Mouse (Mus musculus): ENCODE measurements at regions not wholly inside any gene's neighbourhood (a gene's known extent, or its start where the extent isn't known, plus 50 kb on each side); places are given as distances from the start of the nearest gene placed in this dataset.

DNA sequence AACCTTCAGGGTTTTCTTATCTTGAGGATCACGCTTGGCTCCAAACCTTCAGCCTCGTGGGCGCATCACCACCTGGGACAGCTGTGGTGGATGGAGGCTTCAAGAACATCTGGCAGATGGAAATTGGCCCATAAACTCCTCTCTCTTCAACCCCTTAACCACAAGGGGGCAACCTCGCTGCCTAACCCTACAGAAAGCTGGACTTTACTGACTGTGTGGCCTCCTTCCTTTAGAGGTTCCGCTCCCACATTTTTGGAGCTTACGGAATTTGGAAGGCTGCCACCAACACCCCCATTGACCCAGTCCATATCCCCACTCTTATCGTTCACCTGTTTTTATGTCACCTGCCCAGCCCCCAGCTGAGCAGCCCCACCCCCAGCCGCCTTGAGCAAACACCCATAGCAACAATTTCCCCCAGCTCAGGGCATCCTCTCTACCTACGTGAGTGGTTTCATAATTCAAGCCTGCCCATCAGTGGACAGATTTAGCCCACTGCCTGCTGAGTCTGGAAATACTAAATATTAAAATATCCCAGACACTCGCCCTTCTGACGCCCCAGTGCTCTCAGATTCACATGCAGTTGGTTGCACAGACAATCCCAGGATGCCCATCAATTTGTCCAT is 167.0 kb upstream of the Slc22a22 start:
- no peak for DNase-seq

DNA sequence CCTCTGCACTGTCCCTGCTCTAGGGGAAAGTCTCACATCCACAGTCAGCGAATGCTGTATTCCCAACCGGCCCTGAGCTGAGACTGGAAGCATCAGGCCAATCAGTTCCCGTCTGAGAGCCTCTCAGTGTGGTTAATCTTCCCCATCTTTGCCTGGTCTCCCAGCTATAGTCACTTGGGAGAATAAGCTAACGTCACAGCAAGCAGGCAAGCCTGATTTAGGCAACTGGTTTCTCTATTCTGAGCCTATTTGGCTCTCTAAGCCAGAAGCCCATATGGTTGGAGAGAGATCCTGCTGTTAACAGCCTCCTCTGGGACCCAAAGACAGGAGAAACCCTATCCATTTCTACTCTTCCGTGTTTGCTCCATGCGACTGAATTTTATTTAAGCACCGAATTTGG is 161.7 kb upstream of the Slc22a22 start:
- peak; percentile 59 for DNase-seq

DNA sequence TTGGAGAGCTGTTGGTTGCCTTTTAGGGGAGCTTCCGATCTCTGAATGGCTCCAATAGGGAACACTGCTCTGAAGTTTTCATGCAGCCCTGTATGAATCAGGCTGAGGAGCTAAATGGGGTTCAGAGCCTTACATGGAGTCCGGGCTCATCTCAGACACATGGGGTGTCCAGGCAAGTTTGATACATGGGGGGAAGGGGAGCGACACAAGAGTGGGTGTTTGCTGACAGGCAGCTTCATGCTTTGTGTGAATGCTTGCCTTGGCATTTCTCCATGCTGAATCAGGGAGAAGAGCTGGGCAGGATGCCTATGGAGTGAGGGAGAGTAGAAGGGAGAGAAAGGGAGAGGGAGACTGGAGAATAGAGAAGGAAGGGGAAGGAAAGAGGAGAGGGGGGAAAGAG is 155.6 kb upstream of the Slc22a22 start:
- peak; percentile 58 for DNase-seq

DNA sequence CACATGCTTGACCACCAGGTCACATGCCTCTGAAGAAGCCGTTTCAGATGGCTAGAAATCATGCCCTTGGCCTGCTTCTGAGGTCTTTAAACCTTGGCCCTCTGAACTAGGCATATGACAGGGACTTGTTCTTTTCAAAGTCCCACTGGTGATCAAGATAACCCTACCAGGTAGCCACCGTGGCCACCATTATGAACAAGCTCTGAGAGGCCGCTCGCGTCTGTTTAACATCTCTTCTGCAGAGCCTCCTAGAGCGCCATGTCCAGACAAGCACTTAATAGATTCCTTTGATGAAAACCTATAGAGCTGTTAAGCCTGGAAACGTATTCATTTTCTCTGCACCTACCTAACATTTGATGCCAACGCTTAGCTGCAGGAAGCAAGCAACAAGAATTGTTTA is 155.1 kb upstream of the Slc22a22 start:
- DNase-seq: no peak

DNA sequence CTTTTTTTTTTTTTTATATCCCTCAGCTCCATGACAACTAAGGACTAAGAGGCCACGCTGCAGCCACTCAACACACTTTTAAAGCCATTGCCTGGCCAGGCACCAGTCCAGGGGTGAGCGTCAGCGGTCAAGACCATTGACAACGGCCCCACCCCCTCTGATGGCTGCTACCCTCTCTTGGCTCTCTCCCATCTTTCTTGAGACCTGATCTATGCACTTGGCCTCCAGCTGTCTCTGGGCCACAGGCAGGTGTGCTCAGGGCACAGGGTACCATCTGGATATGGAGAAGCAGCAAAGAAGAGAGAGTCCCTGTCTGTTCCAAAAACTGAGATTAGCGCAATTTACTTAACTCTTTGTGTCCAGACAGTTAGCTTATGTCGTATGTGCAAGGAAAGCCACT is 141.0 kb upstream of the Slc22a22 start:
- DNase-seq: no peak

DNA sequence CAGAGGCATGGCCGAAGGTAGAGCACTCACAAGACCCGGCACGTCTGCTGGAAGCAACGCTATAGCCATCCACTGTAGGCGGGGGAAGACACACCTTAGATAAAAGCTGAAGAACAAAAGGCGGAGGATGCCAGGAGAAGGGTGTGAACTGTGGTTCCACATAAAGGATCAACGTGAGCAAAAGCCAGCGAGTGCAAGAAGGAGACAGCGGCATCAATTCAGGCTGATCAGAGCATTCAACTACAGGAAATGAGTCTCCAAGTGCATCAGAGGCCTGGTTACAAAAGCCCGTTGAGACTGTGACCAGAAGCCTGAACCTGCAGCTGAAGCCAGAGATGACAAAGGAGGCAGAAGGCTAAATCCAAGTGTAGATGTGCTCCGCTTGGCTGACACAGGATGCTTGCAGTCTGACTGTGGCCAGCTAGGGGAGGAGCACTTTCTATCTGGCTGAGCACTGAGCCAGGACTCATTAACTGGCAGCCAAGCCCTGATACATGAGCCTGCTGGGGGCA is 139.5 kb upstream of the Slc22a22 start:
- no peak for DNase-seq

DNA sequence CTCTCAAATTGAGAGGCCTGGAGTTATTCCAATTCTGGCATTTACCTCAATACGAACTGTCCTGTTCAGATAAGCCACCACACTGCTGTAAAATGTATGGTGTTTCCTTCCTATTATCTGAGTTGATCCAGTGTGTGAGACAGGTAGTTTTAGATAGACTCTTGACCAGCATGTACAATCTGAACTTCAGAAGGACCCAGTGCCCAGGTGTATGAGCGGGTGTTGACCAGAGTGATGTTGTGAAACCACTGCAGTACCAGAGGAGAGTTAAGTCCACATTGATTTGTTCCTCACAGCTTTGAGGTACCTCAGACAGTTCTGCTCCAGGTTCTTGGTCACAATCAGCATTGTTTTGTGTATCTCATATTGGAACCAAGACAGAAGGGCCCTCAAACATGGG is 132.6 kb upstream of the Slc22a22 start:
- DNase-seq: no peak

DNA sequence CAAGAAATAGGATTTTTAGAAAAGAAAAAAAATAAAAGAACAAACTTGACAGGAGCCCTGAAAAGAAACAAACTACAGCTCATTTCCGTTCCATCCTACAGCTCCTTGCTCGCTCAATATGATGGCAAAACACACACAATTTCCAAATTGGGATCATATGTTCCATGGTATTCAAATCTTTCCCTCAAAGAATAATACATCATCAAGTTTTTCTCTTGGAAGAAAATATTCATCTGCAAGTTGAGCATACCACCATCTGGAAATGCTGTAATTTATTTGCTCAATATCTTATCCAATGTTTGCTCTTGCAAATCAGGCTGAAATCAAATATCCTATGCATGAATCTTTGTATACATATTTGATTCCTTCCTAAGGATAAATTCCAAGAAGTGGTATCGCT is 131.1 kb upstream of the Slc22a22 start:
- DNase-seq: no peak

DNA sequence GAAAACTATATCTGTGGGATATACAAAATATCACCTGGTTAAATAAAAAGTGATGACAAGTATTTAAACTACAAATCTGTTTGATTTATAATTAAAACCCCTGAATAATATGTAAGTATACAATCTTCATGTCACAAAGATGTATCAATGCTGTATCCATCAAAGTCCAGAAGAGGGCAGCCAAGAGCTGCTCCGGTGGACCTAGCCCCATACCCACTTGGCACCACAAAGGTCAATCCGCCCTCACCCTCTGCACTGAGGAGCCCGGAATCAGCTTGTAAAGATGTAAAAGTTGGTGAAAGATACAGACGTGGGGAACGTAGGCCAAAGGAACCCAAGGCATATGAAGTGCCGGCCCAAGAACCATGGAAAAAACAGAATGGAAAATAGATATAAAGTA is 123.1 kb upstream of the Slc22a22 start:
- DNase-seq: no peak

DNA sequence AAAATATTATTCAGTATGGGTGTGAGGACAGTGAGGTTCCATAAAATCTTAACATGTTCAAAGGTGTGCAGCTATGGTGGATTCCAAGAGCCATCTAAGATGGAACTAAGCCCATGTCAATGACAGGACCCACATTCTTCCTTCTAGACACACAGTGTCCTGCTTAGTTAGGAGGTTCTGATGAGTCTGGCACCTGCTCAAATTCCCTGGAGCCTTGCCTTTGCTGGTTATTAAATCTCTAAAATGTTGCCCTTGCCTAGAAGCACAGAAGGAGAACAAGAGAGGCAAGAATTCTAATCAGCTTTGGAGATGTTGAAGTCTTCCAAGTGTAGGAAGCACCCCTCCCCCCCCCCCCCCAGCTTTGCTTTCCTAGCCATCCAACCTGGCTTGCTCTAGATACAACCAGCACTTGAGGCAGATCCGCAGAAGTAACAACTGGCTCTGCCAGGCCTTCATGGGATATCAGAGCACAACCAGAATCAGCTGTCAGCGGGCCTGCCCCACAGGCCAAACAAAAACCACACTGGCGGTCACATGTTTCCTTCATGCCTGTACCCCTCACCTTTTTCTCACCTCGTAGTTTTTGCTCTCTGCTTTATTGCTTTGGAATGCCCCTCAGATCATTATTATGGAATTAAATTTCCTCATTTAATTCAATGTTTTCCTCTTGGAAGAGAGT is 116.0 kb upstream of the Slc22a22 start:
- DNase-seq: no peak

DNA sequence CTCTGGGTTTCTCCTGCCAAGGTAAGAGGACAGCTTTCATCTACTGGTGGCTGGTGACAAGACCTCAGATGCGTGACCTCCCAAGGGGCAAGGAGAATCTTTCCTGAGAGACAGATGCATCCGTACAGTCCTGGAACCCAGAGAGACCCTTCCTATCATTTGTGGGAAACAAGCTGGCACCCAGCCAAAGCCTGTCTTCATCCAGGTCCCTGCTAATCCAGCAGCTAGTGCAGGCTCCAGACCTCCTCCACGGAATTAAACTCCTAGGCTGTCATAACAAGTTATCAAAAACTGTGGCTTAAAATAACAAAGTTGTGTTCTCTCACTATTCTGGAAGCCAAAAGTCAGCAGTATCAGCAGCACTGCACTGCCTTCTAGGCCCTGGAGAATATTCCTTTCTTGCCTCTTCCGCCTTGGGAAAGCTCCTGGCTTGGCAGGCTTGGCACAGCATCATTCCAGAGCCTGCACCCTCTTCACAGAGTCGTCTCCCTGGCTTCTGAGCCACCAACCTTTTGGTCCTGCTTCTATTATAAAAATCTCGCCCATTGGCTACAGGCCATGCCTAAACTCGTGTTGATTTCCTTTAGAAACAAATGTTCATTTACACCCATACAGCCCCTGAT is 113.3 kb upstream of the Slc22a22 start:
- DNase-seq: no peak

DNA sequence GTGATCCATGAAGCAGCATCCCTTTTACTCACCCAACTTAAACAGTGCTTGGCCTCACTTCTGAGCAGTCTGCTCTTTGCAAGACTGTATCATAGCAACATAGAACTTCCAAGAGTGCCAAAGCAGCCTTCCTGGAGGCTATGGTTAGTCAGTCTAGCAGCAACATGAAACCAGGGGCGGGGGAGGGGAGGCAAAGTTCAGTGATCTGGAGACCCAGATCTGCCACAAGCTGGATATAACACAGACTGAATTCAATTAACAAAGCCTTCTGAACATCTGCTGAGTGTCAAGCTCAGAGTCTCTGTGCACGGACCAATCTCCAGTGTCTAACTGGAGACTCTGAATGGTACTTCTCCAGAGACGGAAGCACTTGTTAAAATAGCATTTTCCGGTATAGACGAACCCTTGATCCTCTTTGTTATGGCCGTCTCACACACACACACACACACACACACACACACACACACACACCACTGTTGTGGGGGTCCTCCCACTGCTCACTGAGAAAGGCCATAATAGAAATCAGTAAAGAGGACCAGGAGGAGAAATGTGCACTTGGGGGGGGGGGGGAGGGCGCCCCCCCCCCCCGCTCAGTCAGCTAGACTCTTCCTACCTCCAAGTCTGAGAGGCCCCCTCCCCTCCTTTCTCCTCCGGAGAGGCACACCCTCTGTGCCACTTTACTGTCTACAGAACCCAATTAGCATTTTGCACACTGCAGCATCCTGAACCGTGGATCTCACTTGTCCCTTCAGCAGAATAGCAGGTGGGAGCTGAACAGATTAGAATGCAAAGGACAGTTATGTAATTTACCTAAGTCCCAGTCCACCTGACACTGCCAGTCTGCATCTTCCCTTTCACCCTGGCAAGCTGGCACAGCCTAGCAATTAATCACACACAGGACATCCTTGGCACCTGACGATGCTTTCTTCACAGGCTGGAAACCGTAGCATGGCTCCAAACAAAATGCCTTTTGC is 112.3 kb upstream of the Slc22a22 start:
- DNase-seq: no peak

DNA sequence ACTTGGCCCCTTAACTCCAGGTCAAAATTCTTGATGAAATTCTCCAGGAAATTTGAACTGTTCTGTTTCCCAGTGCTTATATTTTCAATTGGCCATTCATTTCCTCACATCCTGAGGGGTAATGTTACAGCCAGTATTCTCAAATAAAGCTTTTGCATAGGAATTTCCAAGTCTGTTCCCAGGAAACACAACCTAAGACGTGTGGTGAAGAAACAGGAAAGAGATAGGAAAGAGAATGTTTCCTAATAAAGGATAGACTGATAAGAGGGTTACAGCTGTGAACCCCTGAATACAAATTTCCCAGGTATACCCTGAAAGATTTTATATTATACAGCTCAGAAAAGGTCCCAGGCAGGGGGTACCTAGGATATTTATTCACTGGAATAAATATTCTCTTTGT is 108.0 kb upstream of the Slc22a22 start:
- DNase-seq: no peak

DNA sequence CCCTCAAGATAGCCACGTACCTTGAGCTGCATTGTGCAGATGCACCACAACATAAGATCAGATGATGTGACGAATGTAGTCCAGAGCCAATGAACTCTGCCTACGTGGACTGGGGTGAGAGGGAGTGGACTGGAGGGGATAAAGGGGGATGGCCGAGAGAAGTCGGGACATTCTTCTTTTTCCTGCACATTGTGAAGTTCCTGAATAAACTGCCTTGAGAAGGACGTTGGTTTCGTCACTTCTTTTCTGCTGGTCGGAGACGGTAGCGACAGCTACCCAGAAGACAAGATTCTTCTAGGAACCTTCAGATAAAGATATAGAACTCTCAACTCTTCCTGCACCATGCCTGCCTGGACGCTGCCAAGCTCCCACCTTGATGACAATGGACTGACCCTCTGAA is 107.1 kb upstream of the Slc22a22 start:
- no peak for DNase-seq

DNA sequence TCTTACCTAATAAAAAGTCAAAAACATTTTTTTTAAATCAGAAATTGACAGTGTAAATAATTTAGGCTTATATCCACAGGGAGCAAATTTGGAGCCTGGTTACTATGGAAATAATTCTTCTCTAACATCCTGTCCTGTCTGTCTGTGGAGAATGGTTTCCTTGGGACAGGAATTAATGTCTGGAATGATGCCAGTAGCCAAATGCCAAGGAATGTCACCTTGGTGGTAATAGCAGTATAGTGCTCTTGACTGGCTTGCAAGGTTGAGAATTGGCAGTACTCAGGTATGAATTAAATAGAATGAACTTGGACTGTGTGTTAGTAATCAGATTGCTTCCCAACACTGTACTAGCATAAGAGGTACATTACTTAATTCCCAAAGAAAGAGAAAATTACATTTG is 103.8 kb upstream of the Slc22a22 start:
- DNase-seq: no peak

DNA sequence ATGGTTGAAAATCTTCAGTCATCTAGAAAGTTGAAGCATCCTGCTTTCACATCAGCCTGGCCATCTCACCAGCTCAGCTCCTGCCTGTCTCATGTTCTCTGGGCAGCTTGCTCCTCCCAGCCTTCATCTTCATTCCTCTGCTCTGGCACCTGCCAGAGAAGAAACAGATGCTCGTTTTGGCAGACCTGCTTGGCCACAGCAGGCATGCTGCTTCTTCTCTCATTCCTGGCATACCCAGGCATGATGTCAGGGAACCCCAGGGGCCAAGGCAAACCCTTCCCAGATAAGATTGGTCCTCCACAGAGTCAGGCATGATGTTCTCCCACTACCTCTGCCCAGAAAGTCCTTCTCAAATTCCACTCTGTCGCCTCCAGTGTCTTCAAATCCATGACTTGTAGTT is 101.4 kb upstream of the Slc22a22 start:
- no peak for DNase-seq

DNA sequence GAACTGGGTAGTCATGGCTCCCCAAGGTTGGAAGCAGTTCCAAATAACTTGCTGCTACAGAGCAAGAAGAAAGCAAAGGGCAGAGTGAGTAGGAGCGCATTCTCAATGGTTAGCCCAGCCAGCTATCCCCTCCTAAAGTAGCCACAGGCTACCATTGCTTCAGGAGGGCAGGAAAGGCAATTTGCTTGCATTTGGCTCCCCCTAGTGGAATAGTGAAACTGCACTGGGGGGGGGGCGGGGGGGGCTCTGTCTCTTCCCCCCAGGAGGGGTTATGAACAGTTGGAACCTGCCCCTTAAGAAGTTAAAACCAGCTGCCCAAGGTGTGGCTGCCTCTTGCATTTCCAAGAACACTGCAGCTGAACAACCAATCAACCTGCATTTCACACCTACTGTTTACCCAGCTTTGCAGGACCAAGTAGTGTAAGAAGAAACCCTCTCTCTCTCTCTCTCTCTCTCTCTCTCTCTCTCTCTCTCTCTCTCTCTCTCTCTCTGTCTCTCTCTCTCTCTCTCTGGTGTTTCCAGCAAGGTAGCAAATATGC is 96.7 kb upstream of the Slc22a22 start:
- no peak for DNase-seq

DNA sequence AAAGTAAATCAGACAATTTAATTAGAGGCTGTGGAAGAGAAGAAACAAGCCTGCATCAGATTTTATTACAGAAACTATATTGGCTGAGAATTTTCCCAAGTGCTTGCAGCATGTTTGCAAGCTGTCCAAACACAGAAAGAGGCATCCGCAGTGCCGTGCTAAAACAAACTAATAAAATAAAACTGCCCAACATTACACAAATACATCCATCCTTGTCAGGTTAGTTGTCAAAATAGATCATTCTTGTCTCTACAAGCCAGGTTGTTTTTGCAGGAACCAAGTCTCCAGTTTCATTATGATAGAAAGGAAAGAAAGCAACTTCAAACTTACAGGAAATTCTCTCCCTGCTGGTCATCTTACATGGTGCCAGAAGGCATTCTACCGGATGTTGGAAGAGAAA is 95.0 kb upstream of the Slc22a22 start:
- no peak for DNase-seq

DNA sequence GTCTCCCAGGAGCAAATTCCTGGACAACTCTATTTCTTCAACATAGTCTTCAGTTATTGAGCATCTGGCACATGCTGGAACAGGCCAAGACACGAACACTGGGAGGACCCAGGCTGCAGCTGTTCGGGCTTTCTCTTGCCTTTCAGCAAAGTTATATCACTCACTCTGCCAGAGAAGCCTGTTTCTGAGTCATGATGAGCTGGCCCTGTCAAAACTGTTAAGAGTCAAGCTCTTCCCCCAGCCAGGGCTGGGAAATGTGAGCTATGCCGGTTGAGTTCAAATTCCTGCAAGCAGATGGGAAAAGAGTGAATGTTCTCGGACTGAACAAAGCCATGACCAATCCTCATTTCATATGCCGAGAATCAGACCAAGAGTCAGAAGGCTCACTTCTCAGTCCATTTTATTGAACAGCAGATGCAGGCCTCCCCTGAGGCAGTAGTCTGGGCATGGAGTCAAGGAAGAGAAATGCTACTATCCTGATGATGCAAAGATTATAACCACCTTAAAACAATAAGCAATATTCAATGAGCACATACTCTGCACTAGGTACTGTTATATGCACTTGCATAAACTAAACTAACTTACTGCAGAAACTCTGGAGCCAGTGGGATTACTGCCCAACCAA is 90.7 kb upstream of the Slc22a22 start:
- no peak for DNase-seq

DNA sequence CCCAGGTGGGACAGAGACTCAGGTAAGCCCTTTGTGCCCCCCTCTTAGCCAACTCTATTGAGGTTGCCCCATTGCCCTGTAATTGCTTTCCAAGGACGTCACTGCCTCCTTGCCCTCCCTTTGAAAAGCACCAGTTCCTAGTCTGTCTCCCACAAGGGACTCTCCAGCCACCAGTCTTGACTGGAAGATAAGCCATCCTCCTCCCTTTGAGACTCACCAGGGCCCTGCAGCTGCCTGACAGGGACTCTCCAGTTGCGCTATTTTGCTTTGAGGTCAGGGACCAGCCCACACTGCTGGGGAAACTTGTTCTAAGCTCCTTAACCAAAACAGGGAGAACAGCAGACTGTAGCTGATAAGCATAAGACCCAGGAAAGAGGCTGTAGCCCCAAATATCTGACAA is 69.7 kb upstream of the Slc22a22 start:
- no peak for DNase-seq

DNA sequence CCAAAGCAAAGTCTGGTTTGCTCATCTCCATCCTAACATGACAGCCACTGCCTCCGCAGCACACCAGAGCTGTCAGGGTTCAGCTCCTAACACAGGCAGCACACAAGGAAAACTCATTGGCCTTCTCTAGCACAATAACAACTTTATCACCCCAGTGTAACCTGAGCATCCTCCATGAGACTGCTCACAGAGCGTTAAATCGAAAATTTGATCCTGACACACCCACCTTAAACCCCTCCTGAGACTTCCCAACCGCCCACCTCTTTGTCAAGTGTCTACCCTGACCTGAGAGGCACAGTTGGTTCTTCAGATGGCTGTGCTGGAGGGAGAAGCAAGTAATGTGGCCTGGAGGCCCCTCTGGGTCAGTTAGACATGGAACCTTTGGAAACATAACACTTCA is 67.7 kb upstream of the Slc22a22 start:
- DNase-seq: no peak

DNA sequence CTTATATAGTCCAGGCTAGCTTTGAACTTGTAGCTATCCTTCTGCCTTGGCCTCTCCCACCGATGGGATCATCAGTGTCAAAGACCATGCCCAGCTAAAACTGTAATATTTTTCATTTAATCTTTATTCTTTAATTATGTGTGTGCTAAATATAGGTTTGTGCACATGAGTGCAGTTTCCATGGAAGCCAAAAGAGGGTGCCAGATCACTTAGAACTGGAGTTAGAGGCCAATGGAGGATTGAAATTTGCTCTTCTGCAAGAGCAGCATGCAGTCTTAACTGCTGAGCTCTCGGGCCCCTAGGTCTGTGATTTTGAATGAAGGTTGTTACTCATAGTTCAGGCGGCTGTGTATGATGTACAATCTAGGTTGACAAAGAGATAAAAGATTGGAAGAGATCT is 66.6 kb upstream of the Slc22a22 start:
- DNase-seq: peak; percentile 8

DNA sequence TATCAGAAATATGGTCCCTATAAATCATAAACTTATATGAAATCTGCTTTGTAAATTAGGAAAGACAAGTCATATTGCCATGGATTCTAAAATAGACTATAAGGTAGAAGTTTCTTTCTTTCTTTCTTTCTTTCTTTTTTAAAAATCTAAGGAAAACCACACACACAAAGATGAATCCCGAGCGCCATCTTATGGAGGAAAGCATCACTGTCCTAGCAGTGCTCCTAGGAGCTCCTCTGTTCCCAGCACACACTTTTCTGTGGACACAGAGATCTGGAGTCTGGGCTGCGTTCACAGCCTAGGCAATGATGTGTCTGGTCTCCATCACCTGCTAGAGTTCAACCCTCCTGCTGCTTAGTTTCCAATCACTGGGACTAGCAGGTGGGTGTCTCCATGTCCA is 65.2 kb upstream of the Slc22a22 start:
- DNase-seq: no peak

Data from layer of hippocampus, adult 9-11 months (tissue).